Mouse (Mus musculus): ENCODE measurements around the gene Igfbp7. TPM values are rescaled to one million over a fixed set of nuclear protein-coding genes. Genes with fewer than 3 reads are reported as not detected.

Gene Igfbp7
- polyA plus RNA-seq (2014; fragmentation: Illumina TruSeq; extraction: RNeasy Lipid Tissue Mini Kit (QIAGEN cat#74804); ENCODE audit: low read depth, low replicate concordance), result 1,594 TPM

GRCm38 (mm10) chr5:77407341-77408298 lies at the start of gene Igfbp7:
Gene Igfbp7 (minus strand): TSS chr5:77408041.

GRCm38 (mm10) chr5:77309924-77310772 lies 97.7 kb downstream of the Igfbp7 start, which contains the start of the genes Noa1 and Polr2b:
Gene Noa1 (minus strand): TSS chr5:77310084.
Gene Polr2b (plus strand): TSS chr5:77310147.

Other genes starting within 250 kb of the Igfbp7 start
- gene Spink2, start 196.6 kb downstream of the Igfbp7 start, polyA plus RNA-seq (2014; fragmentation: Illumina TruSeq; extraction: RNeasy Lipid Tissue Mini Kit (QIAGEN cat#74804); ENCODE audit: low read depth, low replicate concordance), result not detected
- 17.9 TPM for gene Rest, start 142.6 kb downstream of the Igfbp7 start, polyA plus RNA-seq (2014; fragmentation: Illumina TruSeq; extraction: RNeasy Lipid Tissue Mini Kit (QIAGEN cat#74804); ENCODE audit: low read depth, low replicate concordance)
- 20.6 TPM for gene Noa1, start 98.0 kb downstream of the Igfbp7 start, polyA plus RNA-seq (2014; fragmentation: Illumina TruSeq; extraction: RNeasy Lipid Tissue Mini Kit (QIAGEN cat#74804); ENCODE audit: low read depth, low replicate concordance)
- gene Polr2b, start 97.9 kb downstream of the Igfbp7 start, polyA plus RNA-seq (2014; fragmentation: Illumina TruSeq; extraction: RNeasy Lipid Tissue Mini Kit (QIAGEN cat#74804); ENCODE audit: low read depth, low replicate concordance), result 77.7 TPM

All from kidney, adult 10 weeks (tissue).